Mouse (Mus musculus) testis, adult 2 months (tissue): ENCODE results near the gene H2-Aa.

Experiments used
- CTCF ChIP-seq: fragments of 200-500 bp; IDR thresholded peaks from 2 replicates; pipeline ENCODE4 v1.5.1; 2012; ENCODE audit warnings: low read depth, mild to moderate bottlenecking, inconsistent platforms, low read length, moderate library complexity; ENCODE audit not compliant: control insufficient read depth, insufficient read depth, insufficient replicate concordance
- POLR2A ChIP-seq: fragments of 200-500 bp; IDR thresholded peaks from 2 replicates; pipeline ENCODE4 v1.6.1; 2012; ENCODE audit warnings: low read depth, mild to moderate bottlenecking, inconsistent platforms, low read length, moderate library complexity; ENCODE audit not compliant: control insufficient read depth

- TF ChIP-seq CTCF (no peak), POLR2A (no peak)
These were observed 13.3 kb upstream of the H2-Aa start for GRCm38 (mm10) chr17:34300691-34301566.
